Comparison of ENCODE assay signal across 19 mouse cellular contexts in the genomic region with DNA sequence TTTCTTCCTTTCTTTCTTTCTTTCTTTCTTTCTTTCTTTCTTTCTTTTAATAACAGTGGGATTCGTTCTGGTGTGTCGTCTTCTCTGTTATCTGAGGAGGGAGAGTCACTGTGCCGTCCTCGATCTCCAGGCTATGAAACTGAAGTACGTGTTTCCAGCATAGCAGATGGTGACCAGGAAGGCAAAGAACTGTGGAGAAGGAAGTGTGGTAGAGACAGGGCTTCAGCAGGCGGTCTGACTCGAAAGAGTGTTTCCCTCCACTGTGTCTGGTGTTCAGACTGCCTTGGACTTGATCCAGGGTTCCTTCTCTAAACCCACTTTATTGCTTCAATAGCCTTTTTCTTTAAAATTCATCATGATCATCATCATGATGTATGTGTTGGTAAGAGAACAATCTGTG.
"Had no signal": no experiment of that assay in that cellular context is flagged by ENCODE, and none has a peak within 500 bp of the region (broad histone marks: within the 10 kb centered on the region; RNA-seq: fewer than 3 reads in every experiment).

No protein-coding gene starts in this region.

- H3K9ac ChIP-seq: limb, embryonic 13.5 days; liver, embryonic 12.5 days; liver, embryonic 15.5 days; lung, embryonic 15.5 days; stomach, embryonic 15.5 days had no signal

- H3K27ac ChIP-seq: kidney, postnatal 0 days; limb, embryonic 10.5 days; limb, embryonic 13.5 days; liver, embryonic 12.5 days; liver, embryonic 15.5 days; lung, embryonic 15.5 days; stomach, embryonic 15.5 days had no signal

- H3K9me3 ChIP-seq: limb, embryonic 10.5 days; limb, embryonic 13.5 days; liver, embryonic 12.5 days; liver, embryonic 15.5 days; lung, embryonic 15.5 days; stomach, embryonic 15.5 days had no signal

- H3K36me3 ChIP-seq: limb, embryonic 10.5 days; limb, embryonic 13.5 days; liver, embryonic 12.5 days; liver, embryonic 15.5 days; lung, embryonic 15.5 days; stomach, embryonic 15.5 days had no signal

- H3K27me3 ChIP-seq: limb, embryonic 13.5 days; liver, embryonic 15.5 days; lung, embryonic 15.5 days; stomach, embryonic 15.5 days had no signal

- H3K4me2 ChIP-seq: limb, embryonic 13.5 days; liver, embryonic 12.5 days; liver, embryonic 15.5 days; lung, embryonic 15.5 days; midbrain, embryonic 11.5 days; stomach, embryonic 15.5 days had no signal

- H3K4me3 ChIP-seq: layer of hippocampus, adult 2 months; limb, embryonic 10.5 days; limb, embryonic 13.5 days; liver, embryonic 12.5 days; liver, embryonic 15.5 days; lung, embryonic 15.5 days; stomach, embryonic 15.5 days had no signal

- DNase-seq: kidney, adult 11 months; kidney, postnatal 25 days; liver; lung, adult 18-20 months; lung, postnatal 10 days; lung, postnatal 36 days; midbrain, embryonic 14.5 days; right cerebral cortex, postnatal 25 days; spleen, adult 18-20 months; thymus, postnatal 36 days had no signal
